Mouse (Mus musculus): Measurements from ENCODE around the gene Gipc3.

- TF ChIP-seq GATA1 (IDR thresholded peaks at IDR 0.05; ENCODE audit: low read length) (no peak), TAL1 (IDR thresholded peaks at IDR 0.05; ENCODE audit: low read length) (no peak)
These were observed 21.6 kb upstream of the Gipc3 start for GRCm38 (mm10) chr10:81364666-81365065.
